Mouse (Mus musculus): ENCODE data around the gene Kdm4a.

GRCm38 (mm10) chr4:118147547-118148316 lies 32.1 kb downstream of the Kdm4a start:
- no peak for TF ChIP-seq CTCF (conservative IDR thresholded peaks at IDR 0.05; ENCODE audit: insufficient read depth, insufficient read length, low read depth, low read length)
- no peak for TF ChIP-seq POLR2A (IDR thresholded peaks at IDR 0.05; ENCODE audit: low read depth, low read length)
